Comparison of ENCODE assay signal across 32 mouse cellular contexts in the genomic region with DNA sequence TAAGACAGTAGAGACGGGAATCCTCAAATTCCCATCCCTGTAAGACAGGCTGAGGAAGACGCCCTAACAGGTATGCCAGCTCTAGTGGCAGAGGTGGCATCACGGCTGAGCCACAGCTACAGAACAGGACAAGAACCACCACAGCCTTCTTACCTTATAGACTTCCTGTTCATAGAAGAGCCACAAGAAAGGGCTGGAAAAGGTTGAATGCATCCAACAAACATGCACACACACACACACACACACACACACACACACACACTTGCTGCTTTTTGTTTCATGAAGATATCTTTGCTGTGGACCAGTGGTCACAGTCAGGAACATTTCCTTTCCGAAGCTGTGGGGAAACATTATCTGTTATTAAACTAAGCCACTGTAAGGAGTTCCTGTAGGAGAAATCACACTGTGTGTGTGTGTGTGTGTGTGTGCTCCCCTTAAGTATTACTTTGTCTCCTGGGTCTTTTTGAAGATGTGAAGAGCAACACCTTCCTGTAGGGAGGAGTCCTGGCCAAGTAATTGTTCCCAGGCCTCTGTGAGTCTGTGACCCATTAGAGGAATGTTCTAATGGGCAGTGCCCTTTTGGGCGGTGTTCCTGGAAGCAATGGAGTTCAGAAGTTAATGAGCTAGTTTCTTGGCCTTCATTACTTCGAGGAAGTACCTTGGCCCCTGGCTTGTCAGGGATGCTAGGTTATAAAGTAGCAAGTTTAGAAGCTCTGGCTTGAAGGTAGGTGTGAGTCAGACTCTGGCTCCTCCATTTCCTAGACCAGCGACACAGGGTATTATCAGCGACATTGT. TPM values are rescaled to one million over a fixed set of nuclear protein-coding genes. Genes with fewer than 3 reads are reported as not detected.
DNase-seq lines count a peak whose midpoint lies in the region; ATAC-seq and TF ChIP-seq lines count a peak whose summit lies in the region.
"Had no signal": no experiment of that assay in that cellular context is flagged by ENCODE, and none has a peak within 500 bp of the region (broad histone marks: within the 10 kb centered on the region; RNA-seq: fewer than 3 reads in every experiment).

No protein-coding gene starts in this region.

- H3K36me3 ChIP-seq in heart, embryonic 10.5 days, result no peaks in the 10 kb centered on the region
- H3K36me3 ChIP-seq in intestine, embryonic 16.5 days (ENCODE audit: control insufficient read depth, insufficient read depth, low read length), result no peaks in the 10 kb centered on the region
- no peaks in the 10 kb centered on the region for H3K36me3 ChIP-seq in liver, postnatal 0 days (replicated peaks; ENCODE audit: insufficient read depth, low read length)
- H3K36me3 ChIP-seq: G1E; heart, embryonic 12.5 days; hindbrain, embryonic 12.5 days; limb, embryonic 12.5 days; midbrain, embryonic 10.5 days; neural tube, embryonic 15.5 days; stomach, embryonic 15.5 days had no signal

- H3K4me1 ChIP-seq in heart, embryonic 10.5 days, result peaks cover 4% of the 10 kb centered on the region; the same call in 1 of the 2 replicates
- H3K4me1 ChIP-seq in intestine, embryonic 16.5 days (ENCODE audit: control insufficient read depth, insufficient read depth, low read length), result no peaks in the 10 kb centered on the region
- H3K4me1 ChIP-seq in liver, postnatal 0 days (ENCODE audit: insufficient read depth), result no peaks in the 10 kb centered on the region
- H3K4me1 ChIP-seq: stomach, embryonic 15.5 days had no signal

- no peak for TF ChIP-seq EP300 in liver, postnatal 0 days (IDR thresholded peaks at IDR 0.05; ENCODE audit: low read depth)

- no peak overlapping the region for H3K4me2 ChIP-seq in intestine, embryonic 16.5 days (ENCODE audit: low read depth, low read length)
- no peak overlapping the region for H3K4me2 ChIP-seq in liver, postnatal 0 days (ENCODE audit: low read depth, low read length)
- H3K4me2 ChIP-seq: forebrain, embryonic 13.5 days; heart, embryonic 12.5 days; hindbrain, embryonic 12.5 days; limb, embryonic 12.5 days; liver, embryonic 11.5 days; neural tube, embryonic 15.5 days; stomach, embryonic 15.5 days had no signal

- TF ChIP-seq CTCF in liver, postnatal 0 days (IDR thresholded peaks at IDR 0.05; ENCODE audit: low read depth), result no peak

- H3K4me3 ChIP-seq in heart, embryonic 10.5 days, result no peak overlapping the region
- no peak overlapping the region for H3K4me3 ChIP-seq in intestine, embryonic 16.5 days (ENCODE audit: low read length)
- H3K4me3 ChIP-seq in liver, postnatal 0 days (ENCODE audit: low read depth, low read length), result no peak overlapping the region
- H3K4me3 ChIP-seq: forebrain, embryonic 13.5 days; heart, embryonic 12.5 days; hindbrain, embryonic 12.5 days; limb, embryonic 12.5 days; midbrain, embryonic 10.5 days; myocyte; neural tube, embryonic 15.5 days; stomach, embryonic 15.5 days had no signal

- no peaks in the 10 kb centered on the region for H3K27me3 ChIP-seq in heart, embryonic 10.5 days (ENCODE audit: insufficient read depth, poor library complexity, severe bottlenecking)
- H3K27me3 ChIP-seq in intestine, embryonic 16.5 days (replicated peaks; ENCODE audit: control insufficient read depth, insufficient read depth, low read length), result no peaks in the 10 kb centered on the region
- no peaks in the 10 kb centered on the region for H3K27me3 ChIP-seq in liver, postnatal 0 days (ENCODE audit: insufficient read depth, low read length)
- H3K27me3 ChIP-seq: CH12.LX; forebrain, embryonic 13.5 days; heart, embryonic 12.5 days; hindbrain, embryonic 12.5 days; limb, embryonic 12.5 days; neural tube, embryonic 15.5 days; Patski; stomach, embryonic 15.5 days had no signal

- ATAC-seq in intestine, embryonic 16.5 days, result peak; percentile 46
- ATAC-seq in liver, postnatal 0 days, result no peak
- ATAC-seq: forebrain, embryonic 13.5 days; midbrain, embryonic 16.5 days; Patski had no signal

- 83% methylated on average over 8 of the region's 8 CpGs for WGBS in heart, embryonic 10.5 days
- WGBS in intestine, embryonic 16.5 days, result 83% methylated on average over 8 of the region's 8 CpGs
- WGBS in liver, postnatal 0 days (ENCODE audit: insufficient replicate concordance), result 77% methylated on average over 8 of the region's 8 CpGs

- no peaks in the 10 kb centered on the region for H3K9me3 ChIP-seq in heart, embryonic 10.5 days
- H3K9me3 ChIP-seq in intestine, embryonic 16.5 days (ENCODE audit: control insufficient read depth, low read length), result no peaks in the 10 kb centered on the region
- H3K9me3 ChIP-seq in liver, postnatal 0 days (ENCODE audit: low read length), result no peaks in the 10 kb centered on the region
- H3K9me3 ChIP-seq: forebrain, embryonic 13.5 days; G1E; heart, embryonic 12.5 days; hindbrain, embryonic 12.5 days; limb, embryonic 12.5 days; midbrain, embryonic 10.5 days; neural tube, embryonic 15.5 days; stomach, embryonic 15.5 days had no signal

- intact Hi-C loops in left cerebral cortex, postnatal 10 days (cut with DNase I), result no loop called here

- H3K27ac ChIP-seq in heart, embryonic 10.5 days, result no peak overlapping the region
- no peak overlapping the region for H3K27ac ChIP-seq in intestine, embryonic 16.5 days (ENCODE audit: low read length)
- H3K27ac ChIP-seq in liver, postnatal 0 days (ENCODE audit: low read depth), result no peak overlapping the region
- H3K27ac ChIP-seq: forebrain, embryonic 13.5 days; hindbrain, embryonic 12.5 days; limb, embryonic 12.5 days; midbrain, embryonic 10.5 days; neural tube, embryonic 15.5 days; stomach, embryonic 15.5 days had no signal

- peak; percentile 93 for DNase-seq in heart, adult 11 months
- DNase-seq in heart, embryonic 10.5 days (ENCODE audit: low spot score), result no peak
- DNase-seq in kidney, adult 9 months, result peak; percentile 92
- no peak for DNase-seq in kidney, postnatal 10 days
- no peak for DNase-seq in left cerebral cortex, postnatal 10 days (ENCODE audit: extremely low spot score in 1 of 2, low spot score in 2 of 2)
- DNase-seq in liver, postnatal 0 days, result no peak
- DNase-seq in cerebellum, postnatal 25 days, result no peak
- DNase-seq: adrenal gland, adult 8-10 months; cerebellum, adult 2 months; heart, postnatal 10 days; lung, adult 18-20 months; lung, postnatal 10 days; thymus, postnatal 4 days had no signal

- no peak overlapping the region for H3K9ac ChIP-seq in intestine, embryonic 16.5 days (ENCODE audit: low read depth, low read length)
- no peak overlapping the region for H3K9ac ChIP-seq in liver, postnatal 0 days (replicated peaks)
- H3K9ac ChIP-seq: forebrain, embryonic 13.5 days; heart, embryonic 12.5 days; hindbrain, embryonic 12.5 days; limb, embryonic 12.5 days; neural tube, embryonic 15.5 days; stomach, embryonic 15.5 days had no signal

RNA-seq across cellular contexts. Expression of a gene that starts 25.9 kb away (rescaled TPM):
- polyA plus RNA-seq in heart, embryonic 10.5 days (2016; fragmentation: Nextera tagmentation; extraction: Ambion mirVana), result not detected in 2 replicates
- polyA plus RNA-seq in intestine, embryonic 16.5 days (2015; fragmentation: Nextera tagmentation; extraction: Ambion mirVana), result not detected in 2 replicates
- total RNA-seq in left cerebral cortex, postnatal 10 days (2021), result not detected
- polyA plus RNA-seq in liver, postnatal 0 days (2015; fragmentation: Nextera tagmentation; extraction: Ambion mirVana), result not detected in 2 replicates
- total RNA-seq: gastrocnemius, adult 18-20 months; heart, postnatal 10 days; layer of hippocampus, adult 18-20 months; layer of hippocampus, postnatal 14 days had no signal
- polyA plus RNA-seq: embryonic facial prominence, embryonic 14.5 days; forebrain, embryonic 13.5 days; G1E; gonadal fat pad, adult 2 months; heart, embryonic 12.5 days; hindbrain, embryonic 12.5 days; limb, embryonic 12.5 days; liver, embryonic 11.5 days; midbrain, embryonic 10.5 days; midbrain, embryonic 16.5 days; neural tube, embryonic 15.5 days had no signal

Comparison
In these comparisons a context has a peak if more than half of its experiments do, and no peak if none do; other contexts are left out.
1. DNase-seq: peak in heart, adult 11 months (single experiment) and kidney, adult 9 months (single experiment); none in heart, embryonic 10.5 days (single experiment), kidney, postnatal 10 days (single experiment), left cerebral cortex, postnatal 10 days (0 of 2), liver, postnatal 0 days (single experiment) and cerebellum, postnatal 25 days (0 of 2).